Mouse (Mus musculus) heart, adult 8-10 months (tissue): Measurements from ENCODE around the gene Zmiz1. TPM values are rescaled to one million over a fixed set of nuclear protein-coding genes. Genes with fewer than 3 reads are reported as not detected.

ENCODE experiments used
- DNase-seq: peaks from one replicate; pipeline ENCODE4 v3.0.0; 2022; ENCODE audit warnings: low spot score
- total RNA-seq, 4 experiments: library from RNA; stranded (reverse); gene quantifications; 2 replicates each; pipeline ENCODE4 v1.2.4; 2022

The Zmiz1 gene
- total RNA-seq, 4 experiments from 2014 or later: 34.7 to 44.1 (median 40.4) TPM

DNA sequence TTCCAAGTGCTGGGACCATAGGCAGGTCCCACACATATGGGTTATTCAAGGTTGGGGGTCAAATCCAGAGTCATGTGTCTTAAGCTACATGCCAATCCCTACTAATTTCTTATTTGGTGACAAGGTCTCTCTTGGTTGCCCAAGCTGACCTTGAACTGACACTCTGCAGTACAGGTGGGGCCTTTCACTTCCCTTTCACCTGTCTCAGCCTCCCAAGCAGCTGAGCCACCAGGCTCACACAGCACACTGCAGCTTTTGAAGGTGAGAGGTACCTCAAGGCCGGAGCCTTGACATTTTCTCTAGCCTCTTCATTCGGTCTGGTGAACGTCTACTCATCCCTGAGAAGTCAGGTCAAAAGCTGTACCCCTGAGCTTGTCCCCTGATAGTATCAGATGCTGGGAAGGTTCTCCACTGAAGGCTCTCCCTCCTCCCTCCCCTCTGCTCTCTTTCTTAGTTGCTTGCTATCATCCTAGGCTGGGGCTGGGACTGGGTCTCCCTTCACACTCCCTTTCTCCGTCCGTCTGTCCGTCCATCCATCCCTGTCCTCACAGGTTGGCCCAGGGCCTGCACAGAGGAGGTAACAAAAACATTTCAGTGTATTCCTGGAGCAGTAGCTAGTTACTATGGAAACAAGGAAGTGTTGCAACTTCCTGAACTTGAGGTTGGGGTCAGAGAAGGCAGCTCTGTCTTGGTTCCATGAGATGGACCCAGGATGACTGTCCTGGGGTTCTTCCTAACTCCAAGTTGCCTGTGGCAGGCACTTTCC lies 13.3 kb downstream of the Zmiz1 start:
- peak; percentile 73 for DNase-seq

DNA sequence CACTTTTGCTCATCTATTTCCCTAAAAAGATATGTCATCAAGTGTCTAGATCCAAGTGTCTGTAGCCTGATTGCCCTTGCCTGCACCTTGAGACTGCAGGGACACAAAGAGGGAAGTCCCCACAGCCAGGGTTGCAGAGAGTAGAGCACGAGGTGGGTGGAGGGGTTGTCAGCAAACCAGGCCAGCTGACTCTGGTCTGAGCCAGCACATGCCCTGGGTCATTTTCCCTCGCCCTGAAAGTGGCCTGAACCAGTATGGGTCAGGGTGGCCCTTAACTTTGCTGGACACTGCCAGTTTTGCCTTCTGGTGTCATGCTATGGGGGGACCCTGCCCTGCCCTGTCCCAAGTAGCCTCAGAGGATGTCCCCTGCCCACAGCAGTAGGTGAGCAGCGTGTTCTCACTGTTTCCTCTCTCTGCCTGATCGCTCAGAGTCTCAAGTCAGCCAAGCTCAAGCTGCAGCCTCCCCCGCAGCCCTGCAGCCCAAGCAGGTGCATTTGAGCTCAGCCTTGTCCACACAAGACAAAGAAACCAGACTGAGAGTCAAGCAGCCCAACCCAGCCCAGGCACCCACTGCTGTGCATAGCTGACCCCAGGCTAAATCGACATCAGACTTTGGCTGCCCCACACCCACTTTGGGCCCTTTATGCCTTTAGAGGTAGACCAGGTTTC lies 14.1 kb downstream of the Zmiz1 start:
- DNase-seq: no peak

DNA sequence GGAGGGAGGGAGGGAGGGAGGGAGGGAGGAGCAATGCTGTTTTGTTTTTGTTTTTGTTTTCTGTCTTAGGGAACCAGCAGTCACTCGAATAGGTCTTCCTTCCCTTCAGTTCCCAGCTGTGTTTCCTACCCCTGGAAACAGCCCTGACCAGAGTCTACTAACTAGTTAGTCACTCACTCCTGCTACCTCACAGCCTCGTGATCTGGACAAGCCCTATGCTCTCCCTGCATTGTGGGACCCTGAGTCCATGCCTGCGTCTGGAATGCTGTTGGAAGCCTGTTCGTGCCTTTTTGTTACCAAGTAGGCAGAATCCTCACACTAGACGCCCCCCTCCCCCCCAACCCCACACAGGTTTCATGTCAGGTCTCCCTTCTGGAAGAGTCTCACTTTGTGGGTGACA lies 15.0 kb downstream of the Zmiz1 start:
- DNase-seq: no peak

DNA sequence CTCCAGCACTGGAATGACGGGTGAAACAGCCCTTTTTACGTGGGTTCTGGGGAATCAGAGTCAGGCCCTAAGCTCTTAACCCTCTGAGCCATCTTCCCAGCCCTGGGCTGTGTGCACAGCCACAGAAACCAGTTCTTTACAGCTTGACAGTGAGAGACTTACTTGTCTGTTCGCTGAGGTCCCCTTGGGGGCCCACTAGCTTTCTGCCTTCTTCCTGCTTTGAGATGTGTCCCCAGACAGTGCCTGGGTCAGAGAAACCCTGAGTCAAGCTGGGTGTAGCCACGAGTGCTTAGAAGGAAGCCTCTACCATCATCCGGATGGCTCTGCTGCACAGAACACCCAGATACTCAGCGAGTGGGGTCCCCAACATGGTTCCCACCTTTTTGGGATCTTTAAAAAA lies 15.7 kb downstream of the Zmiz1 start:
- no peak for DNase-seq

DNA sequence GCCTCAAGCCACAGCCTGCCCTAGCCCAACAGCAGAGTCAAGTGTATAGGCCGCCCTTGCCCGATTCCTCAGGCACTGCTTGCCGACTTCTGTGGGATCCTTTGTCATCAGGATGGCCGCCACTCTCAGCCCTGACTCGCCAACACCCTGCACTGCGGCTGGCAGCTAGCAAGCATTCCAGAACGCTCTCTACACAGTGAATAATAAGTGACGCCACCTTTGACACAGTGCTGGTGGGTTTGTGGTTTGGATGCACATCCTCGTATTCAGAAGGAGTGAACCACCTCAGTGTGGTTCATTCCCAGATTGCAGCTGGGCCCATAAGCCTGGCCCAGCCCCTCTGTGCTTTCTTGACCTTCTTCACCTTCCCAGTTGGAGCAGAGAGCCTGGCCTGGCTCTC lies 17.1 kb downstream of the Zmiz1 start:
- no peak for DNase-seq

DNA sequence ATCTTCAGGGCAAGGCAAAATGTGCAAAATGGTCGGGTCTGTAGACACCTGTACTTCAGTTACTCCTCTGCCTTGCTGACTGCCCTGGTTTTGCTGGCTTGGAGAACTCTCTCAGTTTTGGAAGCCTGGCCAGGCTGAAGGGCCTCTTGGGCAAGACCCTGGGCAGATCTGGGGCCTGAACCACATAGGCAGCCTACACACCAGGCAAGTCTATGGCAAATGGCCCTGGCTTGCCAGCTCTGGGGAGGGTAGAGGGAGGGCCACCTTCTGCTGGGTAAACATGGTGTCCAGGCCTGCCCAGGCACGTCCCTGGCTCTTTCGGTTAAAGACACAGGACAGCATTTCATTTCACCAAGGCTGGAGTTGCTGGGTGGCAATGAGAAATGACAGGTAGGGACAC lies 17.5 kb downstream of the Zmiz1 start:
- DNase-seq: no peak

DNA sequence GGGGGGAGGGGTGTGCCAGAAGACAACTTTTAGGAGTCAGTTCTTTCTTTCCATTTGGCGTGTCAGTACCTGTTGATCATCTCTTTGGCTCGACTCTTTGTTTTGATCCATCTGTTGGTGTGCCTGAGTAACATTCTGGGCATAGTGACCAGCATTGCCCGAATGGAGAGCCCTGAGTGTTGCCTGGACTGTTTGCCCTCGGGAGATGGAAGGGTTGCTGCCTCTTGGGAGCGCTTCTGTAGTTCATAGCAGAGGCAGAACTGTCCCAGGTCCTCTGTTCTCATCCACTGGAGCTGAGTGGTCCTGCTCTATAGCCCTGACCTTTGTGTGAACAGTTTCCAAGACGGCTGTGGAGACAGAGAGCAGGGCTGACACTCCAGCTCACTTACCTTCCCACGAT lies 18.3 kb downstream of the Zmiz1 start:
- no peak for DNase-seq

DNA sequence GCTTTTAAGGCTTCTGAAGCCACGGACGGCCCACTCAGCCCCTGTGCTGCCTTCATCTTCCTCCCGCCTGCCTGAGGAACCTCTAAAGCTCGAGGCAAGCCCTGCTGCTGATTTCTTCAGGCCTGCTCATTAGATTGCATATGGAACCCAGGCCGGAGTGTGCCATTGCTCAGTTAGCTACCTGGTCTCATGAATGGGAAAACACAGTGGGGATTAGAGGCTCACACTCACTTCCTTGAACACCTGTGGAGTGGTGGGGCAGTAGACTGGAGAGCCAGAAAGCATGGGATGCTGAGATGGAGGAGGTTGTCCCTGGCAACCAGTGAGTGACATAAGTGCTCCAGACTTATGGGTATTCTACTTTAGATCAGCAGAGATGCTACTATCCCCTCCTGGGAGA lies 19.3 kb downstream of the Zmiz1 start:
- no peak for DNase-seq

DNA sequence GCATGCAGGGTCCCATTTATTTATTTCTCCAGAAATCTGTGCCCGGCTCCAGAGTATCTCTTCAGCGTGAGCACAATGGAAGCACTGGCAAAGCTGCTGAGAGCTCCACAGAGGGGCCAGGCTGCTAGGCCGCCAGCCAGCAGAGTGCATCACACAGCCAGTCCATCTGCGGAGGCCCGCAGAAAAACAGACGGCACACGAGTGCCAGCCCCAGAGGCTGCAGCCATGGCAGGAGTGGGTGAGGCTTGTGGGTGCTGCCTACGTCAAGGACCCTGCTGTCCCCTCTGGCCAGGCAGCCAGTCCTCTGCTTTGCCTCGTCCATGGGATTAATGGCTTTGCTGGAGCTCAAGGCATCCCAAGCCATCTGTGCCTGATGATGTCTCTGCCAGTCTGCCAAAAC lies 19.8 kb downstream of the Zmiz1 start:
- DNase-seq: no peak

DNA sequence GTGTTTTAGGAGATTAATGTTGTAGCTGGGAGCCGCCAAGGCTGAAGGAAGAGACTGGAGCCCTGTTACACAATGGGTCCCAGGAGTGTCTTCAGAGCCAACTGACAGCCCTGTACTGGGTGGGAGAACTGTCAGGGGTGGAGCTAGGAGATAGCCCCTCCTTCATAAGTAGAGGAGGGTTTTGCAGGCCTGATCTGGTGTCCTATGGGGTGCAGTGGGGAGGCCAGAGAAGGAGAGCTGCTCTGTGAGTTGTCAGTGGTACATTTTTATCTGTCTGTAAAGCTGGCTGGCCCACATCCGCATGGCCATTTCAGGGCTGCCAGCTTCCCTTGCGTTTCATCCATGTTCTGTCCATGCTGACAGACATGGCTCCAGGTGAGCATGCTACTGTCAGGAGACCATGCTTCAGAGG lies 20.9 kb downstream of the Zmiz1 start:
- no peak for DNase-seq

DNA sequence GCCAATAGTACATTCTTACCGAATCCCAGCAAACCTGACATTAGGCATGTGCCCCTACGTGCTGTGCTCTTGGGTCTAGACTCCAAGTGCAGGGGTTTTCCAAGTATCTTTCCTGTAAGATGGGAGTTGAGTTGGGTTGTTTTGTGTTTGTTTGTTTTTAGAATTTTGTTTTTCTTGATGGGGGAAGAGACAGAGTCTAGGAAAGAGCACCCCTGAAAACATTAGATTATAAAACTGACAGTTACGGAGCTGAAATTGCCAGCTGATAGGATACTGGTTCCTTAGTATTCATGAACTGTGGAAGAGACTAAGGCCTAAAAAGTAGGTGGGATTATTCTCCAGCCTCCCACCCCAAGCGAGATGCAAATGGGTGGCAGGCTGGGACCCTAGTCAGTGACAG lies 21.5 kb downstream of the Zmiz1 start:
- DNase-seq: no peak

DNA sequence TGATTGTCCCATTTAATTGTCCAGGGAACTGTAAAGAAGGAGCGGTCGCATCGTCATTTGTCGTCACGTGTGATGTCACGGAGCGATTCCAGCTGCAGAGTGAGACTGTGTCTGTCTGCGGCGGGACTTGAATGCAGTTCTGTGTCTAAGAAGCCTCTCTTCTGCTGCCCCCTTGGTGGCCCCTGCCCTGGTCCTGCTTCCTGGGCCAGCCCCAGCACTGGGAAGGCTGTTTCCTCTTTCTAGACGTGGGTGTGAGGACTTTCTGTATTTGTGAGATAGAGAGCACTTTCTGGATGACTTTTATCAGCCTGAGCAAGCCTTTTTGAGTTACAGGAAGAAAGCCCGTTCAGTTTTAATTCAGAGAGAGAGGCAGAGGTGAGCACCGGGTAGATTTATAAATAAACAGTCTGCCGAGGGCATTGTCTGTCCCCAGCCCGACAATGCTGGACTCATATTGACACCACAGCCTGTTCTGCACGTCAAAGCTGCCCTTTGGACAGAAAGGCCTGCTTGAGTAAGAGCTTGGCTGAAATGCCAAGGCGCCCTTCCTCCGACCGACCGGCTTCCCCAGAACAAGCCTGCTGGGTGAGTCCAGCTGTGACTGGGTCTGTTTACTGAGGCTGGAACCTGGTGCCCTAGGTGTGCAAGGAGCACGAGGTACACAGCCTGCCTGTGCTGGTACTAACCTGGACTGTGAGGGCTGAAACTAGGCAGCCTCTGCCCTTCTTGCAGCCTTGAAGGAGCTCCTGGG lies 22.1 kb downstream of the Zmiz1 start:
- DNase-seq: no peak

DNA sequence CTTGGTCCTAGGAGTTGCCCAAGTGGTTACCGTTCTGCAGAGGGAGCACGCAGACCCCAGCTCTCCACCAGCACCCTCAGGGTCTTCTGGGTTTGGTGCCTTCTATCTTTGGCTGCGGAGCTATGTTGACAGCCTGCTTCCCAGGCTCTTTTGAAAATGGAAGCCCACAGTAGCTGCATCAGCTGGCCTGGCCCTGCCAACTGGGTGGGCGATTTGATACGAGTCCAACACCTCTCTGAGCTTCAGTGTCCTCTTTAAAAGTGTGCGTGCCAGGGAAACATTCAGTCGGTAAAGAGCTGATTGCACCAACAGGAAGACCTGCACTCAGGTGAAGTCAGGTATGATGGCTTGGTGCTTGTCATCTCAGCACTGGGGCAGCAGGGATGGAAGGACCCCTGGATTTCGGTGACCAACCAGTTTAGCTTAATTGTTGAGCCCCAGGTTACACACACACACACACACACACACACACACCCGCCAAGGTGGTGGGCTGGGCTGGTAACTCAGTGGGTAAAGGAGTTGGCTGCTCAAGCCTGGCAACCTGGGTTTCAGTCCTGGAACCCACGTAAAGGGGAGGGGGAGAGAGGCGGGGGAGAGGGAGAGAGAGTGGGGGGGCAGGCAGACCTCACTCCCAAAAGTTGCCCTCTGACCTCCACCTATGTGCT lies 22.8 kb downstream of the Zmiz1 start:
- no peak for DNase-seq

DNA sequence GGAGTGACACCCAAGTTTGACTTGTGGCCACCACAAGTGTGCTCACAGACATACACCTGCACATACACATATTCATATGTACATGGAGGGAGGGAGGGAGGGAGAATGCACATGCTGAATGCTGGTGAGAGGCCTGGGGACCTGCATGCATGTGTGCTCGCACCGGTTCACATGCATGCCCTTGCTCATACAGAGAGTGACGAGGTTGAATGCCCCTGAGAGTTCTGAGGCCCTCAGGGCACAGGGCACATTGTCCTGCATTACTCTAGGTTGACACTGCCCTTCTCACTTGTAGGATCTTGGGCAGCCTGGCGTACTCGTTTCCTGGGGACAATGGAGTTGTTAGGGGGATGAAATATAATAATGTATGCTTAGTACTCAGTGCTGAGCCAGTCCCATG lies 23.4 kb downstream of the Zmiz1 start:
- no peak for DNase-seq

DNA sequence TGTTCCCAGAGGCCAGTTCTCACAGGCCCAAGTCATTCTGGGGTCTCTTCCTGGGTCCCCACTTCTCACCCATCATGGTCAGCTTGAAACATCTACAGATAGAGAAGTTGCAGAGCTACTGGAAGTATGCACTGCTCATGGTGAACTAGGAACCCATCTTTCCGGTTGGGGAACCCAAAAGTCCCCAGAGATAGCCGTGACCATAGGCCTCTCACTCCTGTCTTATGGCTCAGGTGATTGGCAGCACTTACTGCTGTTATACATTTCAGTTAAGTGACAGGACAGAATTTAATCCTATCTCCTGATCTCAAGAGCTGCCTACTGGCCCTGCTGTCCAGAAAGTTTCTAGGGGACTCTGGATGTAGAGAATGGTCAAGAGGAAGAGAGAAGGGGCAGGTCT lies 24.3 kb downstream of the Zmiz1 start:
- no peak for DNase-seq

DNA sequence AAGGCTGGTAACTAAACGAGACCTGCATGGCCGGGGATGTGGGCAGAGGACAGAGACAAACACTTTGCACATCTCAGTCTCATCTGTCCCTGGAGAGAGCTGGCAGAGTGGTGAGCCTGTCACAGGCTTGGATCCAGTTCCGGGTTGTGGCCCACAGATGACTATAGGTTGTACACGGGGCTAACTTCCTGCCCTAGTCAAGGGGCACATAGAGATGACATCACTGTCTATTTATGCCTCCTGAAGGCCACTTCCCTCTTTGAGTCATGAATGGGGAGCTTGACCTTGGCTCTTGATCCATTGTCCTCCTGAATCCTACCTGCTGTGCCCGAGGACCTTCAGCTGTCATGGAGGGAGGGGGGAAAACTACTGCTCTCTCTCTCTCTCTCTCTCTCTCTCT lies 25.1 kb downstream of the Zmiz1 start:
- DNase-seq: no peak

DNA sequence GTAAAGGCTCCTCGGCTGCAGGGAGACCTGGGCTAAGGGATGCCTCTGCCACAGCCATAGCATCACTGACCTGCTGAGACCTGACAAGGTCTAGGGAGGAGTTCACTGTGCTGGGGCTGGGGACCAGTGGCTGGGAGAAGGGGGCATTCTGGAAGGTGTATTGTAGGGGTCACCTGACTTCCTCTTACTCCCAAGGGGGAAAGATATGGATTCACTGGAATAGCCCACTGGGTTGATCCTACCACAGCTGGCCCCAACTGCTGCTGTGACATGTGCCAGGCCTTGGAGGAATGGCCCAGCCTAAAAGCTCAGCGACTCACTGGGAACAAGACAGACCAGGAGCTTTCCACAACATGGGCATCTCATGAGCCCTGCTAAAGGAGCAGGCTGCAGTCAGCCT lies 27.2 kb downstream of the Zmiz1 start:
- DNase-seq: no peak

DNA sequence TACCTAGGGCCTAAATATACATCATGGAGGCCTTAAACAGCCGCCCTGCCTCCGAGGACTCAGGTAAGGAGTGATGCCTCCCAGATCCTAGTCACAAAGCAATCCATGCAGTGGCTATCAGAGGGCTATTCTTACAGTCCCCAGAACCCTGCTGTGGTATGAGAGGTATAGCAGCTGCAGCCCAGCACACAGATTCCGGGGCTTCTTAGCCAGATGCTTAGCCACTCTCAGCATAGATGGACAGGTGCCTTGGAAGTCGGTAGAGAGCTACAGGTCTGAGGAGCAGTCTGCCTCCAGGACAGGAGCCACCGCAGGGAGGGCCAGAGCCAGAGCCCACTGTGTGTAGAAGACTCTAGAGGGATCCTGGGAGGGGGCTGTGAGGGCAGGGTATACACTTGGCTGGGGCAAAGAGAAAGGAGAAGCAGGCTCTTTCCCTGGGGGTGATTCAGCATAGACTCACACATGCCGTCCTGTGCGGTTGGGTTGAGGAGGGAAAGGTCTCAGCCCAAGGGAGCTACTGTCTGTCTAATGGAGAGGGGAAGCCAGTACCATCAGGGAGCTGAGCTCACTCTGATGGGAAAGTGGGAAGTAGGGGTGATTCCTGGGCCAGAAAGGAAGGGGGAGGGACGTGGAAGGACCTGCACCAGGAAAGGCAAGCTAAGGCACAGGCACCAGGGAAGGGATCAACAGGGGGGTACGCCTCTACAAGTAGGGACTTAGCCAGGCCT lies 27.9 kb downstream of the Zmiz1 start:
- no peak for DNase-seq

DNA sequence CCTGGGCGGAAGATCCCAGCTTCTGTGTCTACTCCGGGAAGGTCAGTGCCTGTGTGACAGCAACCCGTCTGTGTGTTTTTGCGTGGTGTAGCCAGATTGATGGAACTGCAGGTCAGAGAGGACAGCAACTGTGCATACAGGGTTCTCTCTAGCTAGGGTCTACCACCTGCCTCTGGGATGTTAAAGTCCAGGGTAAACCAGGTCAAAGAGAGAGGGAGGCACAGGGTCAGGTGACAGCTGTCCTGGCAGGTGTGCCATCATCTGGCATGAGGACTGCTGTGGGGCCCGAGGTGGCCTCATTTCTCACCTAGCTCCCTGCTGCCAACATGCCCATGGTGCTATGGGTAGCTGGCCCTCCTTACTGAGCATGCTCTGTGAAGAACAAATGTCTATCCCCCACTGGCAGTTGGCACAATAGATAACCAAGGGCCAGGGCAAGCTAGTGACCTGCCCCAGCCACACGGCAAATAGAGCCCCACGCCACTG lies 28.5 kb downstream of the Zmiz1 start:
- DNase-seq: no peak

DNA sequence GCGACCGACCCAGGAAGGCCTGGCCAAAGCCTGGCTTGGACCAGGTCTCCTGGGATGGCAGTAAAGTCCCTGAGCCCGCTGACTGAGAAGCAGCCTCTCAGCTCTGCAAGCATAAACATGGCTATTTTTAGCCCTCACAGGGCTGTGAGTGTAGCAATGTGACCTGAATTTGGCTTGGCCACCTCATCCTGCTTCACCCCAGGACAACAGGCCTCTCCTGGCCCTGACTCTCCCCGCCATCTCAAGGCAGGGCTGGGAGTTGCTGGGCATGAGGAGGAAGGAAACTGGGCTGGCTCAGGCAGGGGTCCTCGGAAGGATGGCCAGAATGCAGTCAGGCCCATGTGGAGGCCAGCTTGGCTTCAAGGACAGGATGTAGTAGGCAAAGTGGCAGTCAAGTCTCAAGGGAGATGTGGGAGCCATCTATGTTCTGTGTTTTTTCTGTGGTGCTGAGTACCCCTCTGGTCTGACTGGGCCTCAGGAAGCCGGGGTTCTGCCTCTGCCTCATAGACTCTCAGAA lies 29.2 kb downstream of the Zmiz1 start:
- DNase-seq: peak; percentile 77
